Mouse (Mus musculus): ENCODE measurements at regions not wholly inside any gene's neighbourhood (a gene's known extent, or its start where the extent isn't known, plus 50 kb on each side); places are given as distances from the start of the nearest gene placed in this dataset.

DNA sequence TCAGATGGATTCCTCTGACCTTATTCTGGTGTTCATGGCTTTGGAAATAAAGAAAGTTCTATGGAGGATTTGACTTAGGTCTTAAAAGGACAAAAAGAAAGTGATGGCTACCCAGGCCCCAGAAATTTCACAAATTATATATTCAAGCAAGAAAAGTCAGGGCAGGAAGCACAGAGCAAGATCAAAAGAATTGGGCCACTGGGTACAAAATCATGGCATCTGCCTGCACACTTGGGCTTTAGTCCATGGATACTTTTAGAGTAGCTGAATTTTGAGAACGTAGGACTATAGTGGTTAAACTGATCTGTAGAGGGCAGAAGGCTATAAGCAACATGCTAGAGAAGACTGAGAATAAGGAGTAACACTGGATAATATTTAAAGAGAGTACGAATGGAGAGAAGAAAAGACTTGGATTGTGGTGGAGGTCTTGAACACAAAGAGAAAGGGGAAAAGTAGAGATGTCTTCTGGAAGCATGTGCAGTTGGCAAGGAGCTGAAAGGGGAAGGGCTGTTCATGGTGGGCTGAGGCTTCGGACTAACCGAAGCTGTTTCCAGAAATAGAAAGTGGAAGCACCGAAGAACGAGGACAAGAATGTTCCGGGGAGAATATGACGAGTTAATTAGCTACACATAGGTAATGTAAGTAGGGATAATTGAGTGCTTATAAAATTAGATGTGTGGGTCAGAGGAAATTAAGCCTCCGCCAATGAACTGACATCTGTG is 168.2 kb upstream of the Itga4 start:
- no peak for DNase-seq

DNA sequence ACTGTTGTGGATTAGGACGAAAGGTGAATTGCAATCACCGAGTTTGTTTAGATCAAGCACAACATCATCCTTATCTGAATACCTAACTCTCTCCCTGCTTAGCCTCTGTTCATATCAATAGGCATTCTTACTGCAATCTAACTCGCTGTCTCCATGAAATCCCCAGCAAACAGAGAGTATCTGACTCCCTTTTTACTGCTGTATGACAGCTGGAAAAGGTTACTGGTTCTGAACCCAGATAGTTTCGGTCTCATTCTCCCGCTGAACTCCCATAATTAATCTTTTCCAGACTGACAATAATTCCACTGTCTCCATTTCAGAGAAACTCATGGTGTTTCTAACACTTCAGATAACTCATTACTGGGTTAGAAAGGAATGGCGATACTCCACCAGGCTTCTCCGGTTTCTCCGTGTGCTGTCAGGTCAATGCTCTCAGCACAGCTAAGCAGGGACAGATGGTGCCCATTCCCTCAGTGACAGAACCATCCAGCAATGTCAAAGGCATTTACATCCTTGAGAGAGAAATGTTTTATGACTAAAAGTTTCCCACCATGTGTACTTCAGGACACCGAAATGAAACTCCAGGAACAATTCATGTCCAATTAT is 167.5 kb upstream of the Itga4 start:
- no peak for DNase-seq

DNA sequence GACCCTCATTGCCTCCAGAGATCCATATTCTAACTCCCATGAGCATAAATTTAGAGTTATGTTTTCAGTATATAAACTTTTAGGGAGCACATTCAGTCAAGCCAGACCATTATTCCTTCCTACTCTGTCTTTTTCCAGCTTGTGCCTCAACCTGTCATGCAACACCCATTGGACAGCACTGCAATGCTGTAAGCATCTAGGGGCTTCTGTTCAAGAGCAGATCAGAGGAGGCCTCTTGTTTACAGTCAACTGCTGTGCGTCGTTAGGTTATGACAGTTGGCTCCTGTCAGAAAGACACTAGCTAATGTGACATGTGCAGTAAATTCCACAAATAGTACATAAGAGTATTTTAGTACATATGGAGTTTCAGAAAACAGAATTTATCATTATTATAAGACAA is 165.0 kb upstream of the Itga4 start:
- DNase-seq: no peak

DNA sequence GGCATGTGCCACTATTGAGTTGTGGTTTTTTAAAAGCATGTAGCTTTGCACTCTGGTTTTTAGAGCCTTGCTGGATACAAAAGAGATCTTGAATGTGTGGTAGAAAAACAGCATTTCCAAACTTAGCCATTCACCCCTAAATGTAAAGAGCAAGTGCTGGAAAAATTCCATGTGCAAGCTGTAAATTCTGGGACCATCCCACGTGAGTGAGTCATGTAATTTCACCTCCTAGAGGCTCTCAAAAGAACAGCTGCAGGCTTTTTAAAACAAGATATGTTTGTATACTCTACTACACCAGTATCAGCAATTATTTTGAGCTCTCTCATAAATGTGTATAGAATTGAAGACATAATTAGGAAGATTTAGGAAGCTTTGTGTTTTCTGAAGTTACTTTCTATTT is 160.9 kb upstream of the Itga4 start:
- DNase-seq: no peak

DNA sequence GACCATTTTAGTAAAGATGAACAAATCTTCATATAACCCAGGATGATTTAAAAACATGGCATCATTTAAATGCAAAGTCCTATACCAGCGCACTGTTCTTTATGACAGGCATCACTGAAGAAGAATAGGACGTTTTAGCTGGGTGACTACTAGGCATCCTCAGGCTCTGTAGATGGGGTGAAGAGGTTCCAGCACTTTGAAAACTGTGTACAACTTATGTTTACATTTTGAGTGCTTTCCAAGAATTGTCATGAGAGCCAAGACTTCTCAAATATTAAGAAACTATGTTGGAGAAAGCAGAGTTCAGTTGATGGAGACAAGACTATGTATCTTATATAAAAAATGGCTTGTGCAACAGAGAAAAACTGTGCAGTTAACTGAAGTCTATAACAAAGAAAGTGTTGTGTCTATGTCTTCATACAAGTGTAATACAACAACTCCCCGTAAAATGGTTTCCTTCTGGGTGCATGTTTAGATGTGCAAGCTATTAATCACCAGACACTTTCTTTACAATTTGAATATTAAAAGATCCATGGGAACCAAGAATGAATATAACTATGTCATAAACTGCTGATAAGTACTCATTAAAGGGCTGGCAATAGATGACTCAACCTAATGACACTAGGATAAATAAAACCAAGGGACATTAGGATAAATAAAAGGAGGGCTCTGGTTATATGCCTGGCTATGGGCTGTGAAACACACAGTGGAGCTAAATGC is 158.5 kb upstream of the Itga4 start:
- no peak for DNase-seq

DNA sequence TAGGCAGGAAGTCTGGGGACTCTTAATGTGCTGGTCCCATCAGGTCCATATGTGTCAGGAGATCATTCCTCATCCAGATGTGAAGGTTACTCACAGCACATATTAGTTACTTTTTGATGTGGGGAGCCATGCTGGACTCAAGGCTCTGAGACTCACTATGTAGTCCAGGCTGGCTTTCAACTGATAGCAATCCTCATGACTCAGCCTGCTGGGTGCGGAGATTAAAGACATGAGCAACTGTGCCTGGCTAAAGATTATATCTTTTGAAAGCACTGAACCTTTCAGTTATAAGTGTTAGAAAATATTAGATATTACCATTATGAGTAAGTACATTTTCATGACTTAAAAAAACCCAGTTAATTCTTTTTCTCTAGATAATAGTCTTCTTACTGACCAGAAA is 155.6 kb upstream of the Itga4 start:
- no peak for DNase-seq

DNA sequence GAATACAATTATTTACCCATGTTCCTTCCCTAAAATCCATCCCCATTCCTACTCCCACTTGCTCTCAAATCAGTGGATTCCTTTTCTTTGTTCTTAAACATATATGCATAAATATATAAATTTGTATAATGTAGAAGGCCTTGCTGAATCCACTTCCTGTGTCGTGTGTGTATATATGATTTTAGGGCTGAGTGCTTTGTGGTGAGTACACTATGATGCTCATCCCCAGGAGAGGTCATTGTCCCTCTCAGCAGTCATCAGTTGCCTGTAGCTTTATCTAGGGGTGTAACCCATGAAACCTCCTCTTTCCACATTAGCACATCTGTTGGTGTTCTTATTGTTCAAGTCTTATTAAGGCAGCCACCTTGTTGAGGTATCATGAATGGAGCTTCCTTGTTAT is 143.6 kb upstream of the Itga4 start:
- DNase-seq: no peak

DNA sequence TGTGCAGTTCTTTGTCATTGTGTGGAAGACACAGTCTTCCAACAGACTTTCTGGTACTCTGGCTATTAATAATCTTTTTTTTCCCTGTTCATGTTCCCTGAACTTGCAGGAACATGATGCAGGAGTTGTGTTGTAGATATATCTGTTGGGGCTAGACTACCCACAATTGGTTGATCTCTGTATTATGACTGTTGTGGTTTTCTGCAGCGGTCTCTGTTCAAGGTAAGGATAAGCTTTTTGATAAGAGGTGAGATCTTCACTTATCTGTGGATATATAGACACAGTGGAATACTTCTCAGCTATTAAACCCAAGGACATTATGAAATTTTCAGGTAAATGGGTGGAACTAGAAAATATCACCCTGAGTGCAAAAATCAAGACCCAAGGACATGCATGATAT is 143.2 kb upstream of the Itga4 start:
- no peak for DNase-seq

DNA sequence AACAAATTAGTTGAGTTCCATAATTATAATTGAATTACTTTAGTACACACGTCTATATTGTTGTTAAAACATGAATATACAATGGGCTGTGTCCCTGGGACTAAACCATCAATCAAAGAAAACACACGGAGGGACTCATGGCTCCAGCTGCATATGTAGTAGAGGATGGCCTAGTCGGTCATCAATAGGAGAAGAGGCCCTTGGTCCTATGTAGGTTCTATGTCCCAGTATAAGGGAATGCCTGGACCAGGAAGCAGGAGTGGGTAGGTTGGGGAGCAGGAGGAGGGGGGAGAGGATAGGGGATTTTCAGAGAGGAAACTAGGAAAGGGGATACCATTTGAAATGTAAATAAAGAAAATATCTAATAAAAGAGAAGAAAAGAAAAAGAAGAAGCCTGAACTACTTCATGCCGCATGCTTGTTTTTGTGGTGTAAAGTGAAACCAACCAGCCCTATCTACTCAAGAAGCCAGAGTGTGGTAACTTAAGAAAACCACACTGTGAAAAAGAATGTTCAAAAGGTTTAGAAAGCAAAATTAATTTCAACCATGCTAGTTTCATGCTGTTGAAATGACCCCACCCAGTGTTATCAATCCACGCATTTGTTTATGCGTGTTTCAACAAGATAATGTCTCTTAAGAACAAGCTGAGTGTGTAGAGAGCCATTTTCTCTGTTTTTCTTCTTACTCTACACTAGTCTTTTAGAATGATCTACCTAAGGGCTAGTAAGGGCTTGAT is 134.4 kb upstream of the Itga4 start:
- no peak for DNase-seq

DNA sequence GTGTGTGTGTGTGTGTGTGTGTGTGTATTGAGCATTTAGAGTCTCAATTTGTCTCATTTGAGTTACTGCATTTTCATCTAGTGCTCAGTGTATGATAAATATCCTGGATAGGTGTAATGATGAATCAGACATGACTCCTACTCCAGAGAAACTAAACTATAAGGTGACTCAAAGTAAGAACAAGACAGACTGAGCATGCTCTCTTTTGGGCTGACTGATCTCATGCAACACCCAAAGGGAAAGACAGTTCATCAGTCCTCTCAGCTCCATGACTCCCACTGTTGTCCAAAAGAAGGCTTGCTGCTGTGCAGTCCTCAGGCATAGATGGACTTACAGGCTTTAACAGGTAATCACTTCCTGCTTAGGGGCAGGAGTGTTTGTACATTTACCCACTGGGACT is 132.7 kb upstream of the Itga4 start:
- DNase-seq: no peak

DNA sequence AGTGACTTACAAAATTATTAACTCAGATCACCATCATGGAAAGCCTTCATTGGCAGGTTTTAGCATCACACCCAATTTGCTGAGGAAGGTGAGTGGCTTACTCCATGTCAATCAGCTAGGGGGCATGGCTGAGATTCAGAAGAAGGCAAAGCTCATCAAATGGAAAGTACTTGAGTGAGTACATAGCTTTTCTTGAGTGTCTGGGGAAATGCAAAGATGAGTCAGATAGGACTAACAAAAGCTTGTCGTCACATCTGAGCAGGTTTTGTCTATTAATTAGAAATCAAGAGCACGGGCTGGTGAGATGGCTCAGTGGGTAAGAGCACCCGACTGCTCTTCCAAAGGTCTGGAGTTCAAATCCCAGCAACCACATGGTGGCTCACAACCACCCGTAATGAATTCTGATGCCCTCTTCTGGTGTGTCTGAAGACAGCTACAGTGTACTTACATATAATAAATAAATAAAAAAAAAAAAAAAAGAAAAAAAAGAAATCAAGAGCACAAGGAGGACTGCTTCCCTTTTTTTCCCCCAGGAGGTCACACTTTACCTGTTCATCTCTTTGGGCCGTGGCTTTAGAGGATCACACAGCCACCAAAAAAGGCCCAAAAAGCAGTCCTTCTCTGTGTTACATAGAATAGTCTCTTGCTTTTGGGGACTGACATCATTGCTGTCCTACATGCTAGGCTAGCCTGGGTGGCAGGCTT is 130.8 kb upstream of the Itga4 start:
- no peak for DNase-seq

DNA sequence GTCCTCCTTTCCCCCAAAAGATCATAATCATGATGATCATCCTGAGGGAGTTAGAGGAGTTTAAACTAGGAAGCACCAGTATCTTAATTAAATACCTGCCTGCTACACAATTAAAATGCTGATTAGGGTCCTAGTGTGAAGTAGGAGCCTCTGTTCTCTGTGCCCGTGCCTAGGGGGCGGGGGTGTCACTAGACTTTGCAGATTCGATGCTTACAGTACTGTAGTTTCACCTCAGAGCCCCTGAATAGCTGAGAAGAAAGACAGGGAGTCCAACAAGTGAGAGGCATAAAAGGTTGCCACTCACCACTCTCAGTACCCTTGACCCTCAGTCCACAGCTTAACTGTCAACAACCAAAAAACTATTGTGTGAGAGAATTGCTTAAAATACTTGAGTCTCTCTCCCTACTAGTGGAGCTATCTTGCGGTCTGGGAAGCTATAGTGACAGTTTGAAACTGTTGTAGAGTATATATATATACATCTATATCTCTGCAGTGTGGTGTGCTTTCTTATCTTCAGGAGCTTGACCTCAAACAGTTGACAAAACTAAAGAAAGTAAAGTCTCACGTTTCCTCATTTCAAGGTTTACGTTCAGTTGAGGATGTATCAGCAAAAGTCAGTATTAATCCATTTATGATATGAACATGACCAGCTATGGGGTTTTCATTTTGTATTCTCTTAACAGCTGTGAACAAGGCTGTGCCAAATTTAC is 128.9 kb upstream of the Itga4 start:
- no peak for DNase-seq

DNA sequence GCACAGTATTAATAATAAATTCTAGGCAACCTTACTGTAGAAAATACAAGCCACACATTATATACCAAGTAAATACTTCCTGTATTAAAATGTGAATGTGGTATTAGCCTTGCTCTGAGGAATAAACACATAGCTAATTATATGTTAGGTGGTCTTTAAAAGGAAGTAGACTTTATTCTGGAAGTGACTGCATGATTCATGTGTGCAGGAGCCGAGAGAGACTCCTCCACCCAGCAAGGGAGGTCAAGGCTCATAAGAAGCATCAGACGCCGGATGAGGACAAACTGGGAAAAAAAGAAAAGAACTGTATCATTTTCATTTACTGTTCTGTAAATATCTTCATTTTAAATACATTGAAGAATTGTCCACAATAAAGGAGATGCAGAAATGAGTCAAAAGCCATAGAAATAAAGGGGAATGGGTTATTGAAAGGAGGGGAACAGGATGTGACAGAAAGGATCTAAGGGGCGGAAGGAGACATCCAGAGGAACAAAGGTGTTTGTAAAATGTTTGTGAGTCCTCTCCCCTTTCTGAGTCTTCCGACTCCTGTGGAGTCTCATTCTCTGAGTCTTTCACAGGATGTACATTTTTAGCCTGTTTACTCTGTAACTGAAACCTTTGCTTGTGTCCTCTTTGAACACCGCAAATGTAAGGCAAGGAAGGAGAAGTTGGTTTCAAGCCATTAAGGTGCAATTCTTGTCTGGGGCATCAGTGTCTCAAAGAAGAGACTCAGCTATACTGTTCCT is 128.1 kb upstream of the Itga4 start:
- DNase-seq: no peak

DNA sequence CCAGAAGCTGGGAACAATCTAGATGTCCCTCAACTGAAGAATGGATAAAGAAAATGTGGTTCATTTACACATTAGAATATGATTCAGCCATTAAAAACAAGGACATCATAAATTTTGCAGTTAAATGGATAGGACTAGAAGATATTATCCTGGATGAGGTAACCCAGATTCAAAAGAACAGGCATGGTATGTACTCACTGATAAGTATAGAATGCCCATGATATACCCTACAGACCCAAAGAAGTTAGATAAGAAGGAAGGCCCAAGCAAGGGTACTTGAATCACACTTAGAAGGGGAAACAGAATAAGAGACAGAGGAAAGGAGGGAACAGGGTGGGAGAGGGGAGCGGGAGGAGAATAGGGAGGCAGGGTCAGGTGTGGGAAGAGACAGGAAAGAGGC is 127.4 kb upstream of the Itga4 start:
- no peak for DNase-seq

DNA sequence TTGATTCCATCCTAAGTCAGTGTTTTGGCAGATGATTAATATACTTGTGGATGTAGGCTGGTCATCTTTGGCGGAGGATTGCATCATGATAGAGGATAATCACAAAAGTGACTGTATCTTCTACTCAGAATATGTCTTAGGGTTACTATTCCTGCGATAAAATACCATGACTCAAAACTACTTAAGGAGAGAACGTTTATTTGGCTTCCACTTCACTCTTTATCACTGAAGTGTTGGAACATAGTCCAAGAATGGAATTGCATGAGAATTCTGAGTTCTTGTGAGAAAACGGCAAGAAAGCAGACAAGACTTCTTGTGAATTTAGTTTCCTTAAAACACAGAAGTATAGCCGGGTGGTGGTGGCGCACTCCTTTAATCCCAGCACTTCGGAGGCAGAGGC is 124.6 kb upstream of the Itga4 start:
- DNase-seq: no peak

DNA sequence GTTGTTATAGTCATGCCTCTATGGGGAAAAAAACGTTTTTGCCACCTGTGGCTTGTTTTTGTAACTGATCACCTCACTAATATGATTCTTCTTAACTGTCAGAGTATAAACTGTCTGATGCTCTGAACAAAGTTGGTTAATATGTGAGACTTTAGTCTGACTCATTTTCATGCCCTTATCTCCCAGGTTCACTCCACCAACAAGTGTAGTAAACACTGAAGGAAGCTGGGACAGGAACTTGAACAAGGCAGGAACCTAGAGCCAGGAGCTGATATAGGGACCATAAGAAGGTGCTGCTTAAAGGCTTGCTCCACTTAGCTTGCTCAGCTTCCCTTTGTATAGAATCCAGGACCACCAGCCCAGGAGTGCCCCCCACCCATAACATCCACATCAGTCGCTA is 124.0 kb upstream of the Itga4 start:
- no peak for DNase-seq

DNA sequence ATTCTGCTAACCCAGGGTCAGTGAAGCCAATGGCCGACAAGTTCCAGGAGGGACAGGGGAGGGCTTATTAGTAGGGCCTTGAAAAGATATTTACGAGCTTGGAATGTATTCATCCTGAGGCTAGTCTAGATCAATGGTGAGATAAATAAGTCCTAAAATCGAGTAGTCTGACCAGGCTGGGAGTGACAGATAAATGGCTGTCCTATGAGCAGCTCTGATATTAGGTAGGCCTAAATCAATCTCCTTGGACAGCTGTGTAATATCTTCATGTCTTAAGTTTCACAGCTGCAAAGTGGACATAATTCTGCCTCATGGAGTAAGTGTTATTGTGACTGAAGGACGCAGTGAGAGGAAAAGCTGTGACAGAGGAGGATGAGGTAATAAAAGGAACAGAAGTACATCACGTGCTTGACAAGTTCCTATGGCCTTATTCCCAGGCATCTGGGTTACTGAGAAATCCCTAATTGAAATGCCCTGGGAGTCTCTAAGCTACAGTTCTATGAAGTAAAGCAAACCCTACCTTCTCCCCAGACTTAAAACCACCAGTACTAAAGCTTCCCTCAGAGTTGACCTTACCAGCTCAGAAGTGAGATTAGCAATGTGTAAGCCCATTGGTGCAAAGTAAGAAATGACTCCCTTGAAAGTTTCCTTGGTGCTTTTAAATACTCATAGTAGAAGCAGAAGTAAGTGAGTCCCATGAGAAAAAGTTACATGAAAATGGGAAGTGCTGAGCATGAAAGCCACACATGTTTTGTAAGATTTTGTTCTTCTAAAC is 123.3 kb upstream of the Itga4 start:
- no peak for DNase-seq

DNA sequence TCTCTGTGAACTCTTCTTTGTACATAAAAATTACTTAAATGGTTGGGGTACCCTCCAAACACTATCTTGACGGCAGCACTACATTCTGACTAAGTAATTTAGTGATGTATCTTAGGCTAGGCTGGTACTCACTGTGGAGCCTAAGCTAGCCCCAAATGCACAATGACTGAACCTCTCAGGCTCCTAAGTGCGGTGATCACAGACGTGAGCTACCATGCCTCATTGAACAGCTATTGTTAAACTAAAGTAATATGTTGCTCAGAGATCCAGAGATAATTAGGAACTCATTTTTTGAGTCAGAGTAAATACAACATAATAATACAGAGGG is 122.7 kb upstream of the Itga4 start:
- DNase-seq: no peak

DNA sequence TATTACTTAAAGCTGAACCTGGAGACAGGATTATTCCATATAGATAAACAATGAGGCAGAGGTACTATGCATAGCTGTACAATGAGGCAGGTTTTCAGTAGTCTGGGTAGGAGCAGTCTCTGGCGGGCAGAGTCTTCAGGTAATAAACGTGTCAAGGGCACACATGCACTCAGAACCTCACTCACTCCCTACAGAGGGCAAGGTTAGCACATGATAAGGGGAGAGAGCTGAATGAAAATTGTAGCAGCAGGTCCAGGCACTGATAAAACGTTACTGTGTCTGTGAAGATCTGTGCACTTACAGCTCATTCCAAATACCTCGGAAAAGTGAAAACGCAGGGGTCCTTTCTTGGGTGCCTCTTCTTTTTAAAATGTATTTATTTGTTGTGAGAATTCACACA is 120.9 kb upstream of the Itga4 start:
- DNase-seq: no peak

DNA sequence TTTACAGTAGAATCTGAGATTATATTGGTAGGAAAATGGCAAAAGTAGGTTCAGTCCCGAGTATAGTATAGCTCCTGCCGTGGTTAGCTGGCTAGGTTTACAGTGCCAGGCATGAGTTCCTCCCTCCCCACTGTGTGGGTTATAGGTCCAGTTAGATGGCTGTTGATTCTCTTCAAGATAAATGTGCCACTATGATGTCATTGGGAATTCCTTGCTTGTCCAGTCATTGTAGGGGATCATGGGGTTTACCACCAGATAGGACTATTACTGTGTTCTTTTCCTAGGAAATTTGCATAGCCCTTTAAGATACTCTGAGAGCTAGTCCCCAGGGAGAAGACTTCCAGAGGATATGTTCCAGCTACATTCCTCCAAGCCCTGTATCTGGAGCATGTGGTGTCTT is 119.2 kb upstream of the Itga4 start:
- DNase-seq: no peak
